Mouse (Mus musculus) MEL (cell line): ENCODE measurements around the gene Ccdc33. TPM values are rescaled to one million over a fixed set of nuclear protein-coding genes. Genes with fewer than 3 reads are reported as not detected.
A peak's percentile ranks its signal among the peaks of the same experiment; 100 is the strongest.

Experiments used
- DNase-seq: peaks from one replicate; pipeline ENCODE4 v3.0.0; 2011; ENCODE audit warnings: low read depth, low spot score
- H3K27ac ChIP-seq: 2 replicates; pipeline ENCODE4 v1.5.1; 2012; ENCODE audit warnings: low read depth, mild to moderate bottlenecking, control low read depth, low read length, moderate library complexity; ENCODE audit not compliant: control insufficient read depth
- H3K27me3 ChIP-seq, 2 experiments: fragments of 150-350 bp in 1 of 2; sonication (generic) in 1 of 2; 2 replicates each; pipeline ENCODE4 v1.6.1; 2012; ENCODE audit warnings: low read length in 2 of 2, mild to moderate bottlenecking in 2 of 2, improper control_type of control experiment in 1 of 2, moderate library complexity in 1 of 2; ENCODE audit not compliant: insufficient read depth in 2 of 2, control insufficient read depth in 1 of 2
- H3K36me3 ChIP-seq, 2 experiments: 2 replicates each; pipeline ENCODE4 v1.6.1; 2012 to 2014; ENCODE audit warnings: low read length in 2 of 2, improper control_type of control experiment in 1 of 2, inconsistent platforms in 1 of 2, mild to moderate bottlenecking in 1 of 2; ENCODE audit not compliant: insufficient read depth in 2 of 2, control insufficient read depth in 1 of 2
- H3K4me1 ChIP-seq, 2 experiments: fragments of 150-350 bp in 1 of 2; sonication (generic) in 1 of 2; 2 replicates each; pipeline ENCODE4 v1.6.1; 2012; ENCODE audit warnings: low read length in 2 of 2, improper control_type of control experiment in 1 of 2, mild to moderate bottlenecking in 1 of 2; ENCODE audit not compliant: insufficient read depth in 2 of 2, control insufficient read depth in 1 of 2
- H3K4me3 ChIP-seq, 2 experiments: fragments of 150-350 bp in 1 of 2; sonication (generic) in 1 of 2; 2 replicates each; pipeline ENCODE4 v1.5.1; 2012; ENCODE audit warnings: low read depth in 2 of 2, low read length in 2 of 2, mild to moderate bottlenecking in 2 of 2, moderate library complexity in 2 of 2, control low read depth in 1 of 2, improper control_type of control experiment in 1 of 2; ENCODE audit not compliant: control insufficient read depth in 1 of 2, insufficient read depth in 1 of 2
- H3K79me2 ChIP-seq: 2 replicates; pipeline ENCODE4 v1.6.1; 2012; ENCODE audit warnings: mild to moderate bottlenecking, low read length, moderate library complexity; ENCODE audit not compliant: control insufficient read depth, poor library complexity, insufficient read depth
- H3K9ac ChIP-seq: 2 replicates; pipeline ENCODE4 v1.6.1; 2012; ENCODE audit warnings: low read depth, mild to moderate bottlenecking, control low read depth, low read length, moderate library complexity; ENCODE audit not compliant: control insufficient read depth, poor library complexity, severe bottlenecking
- H3K9me3 ChIP-seq: fragments of 150-350 bp; sonication (generic); replicated peaks from 2 replicates; pipeline ENCODE4 v1.6.1; 2012; ENCODE audit warnings: mild to moderate bottlenecking, low read length, improper control_type of control experiment, moderate library complexity; ENCODE audit not compliant: insufficient read depth
- BHLHE40 ChIP-seq: IDR thresholded peaks from 2 replicates; pipeline ENCODE4 v1.6.1; 2012; ENCODE audit warnings: low read depth, mild to moderate bottlenecking, inconsistent platforms, low read length, improper control_type of control experiment, borderline replicate concordance
- CHD1 ChIP-seq: IDR thresholded peaks from 2 replicates; pipeline ENCODE4 v1.6.1; 2012; ENCODE audit warnings: low read depth, mild to moderate bottlenecking, inconsistent platforms, low read length, improper control_type of control experiment
- CHD2 ChIP-seq: IDR thresholded peaks from 2 replicates; pipeline ENCODE4 v1.6.1; 2011; ENCODE audit warnings: low read length, improper control_type of control experiment
- CTCF ChIP-seq, 3 experiments: IDR thresholded peaks in 2 of 3; conservative IDR thresholded peaks in 1 of 3; 2 replicates each; pipeline ENCODE4 v1.5.1; 2011 to 2012; ENCODE audit warnings: low read length in 3 of 3, low read depth in 2 of 3, mild to moderate bottlenecking in 2 of 3, improper control_type of control experiment in 1 of 3, inconsistent platforms in 1 of 3, mixed read lengths in 1 of 3, moderate library complexity in 1 of 3; ENCODE audit not compliant: control insufficient read depth in 1 of 3, insufficient read depth in 1 of 3, poor library complexity in 1 of 3, severe bottlenecking in 1 of 3
- E2F4 ChIP-seq: IDR thresholded peaks from 2 replicates; pipeline ENCODE4 v1.6.1; 2011; ENCODE audit warnings: low read depth, low read length, improper control_type of control experiment, borderline replicate concordance
- ETS1 ChIP-seq: IDR thresholded peaks from 2 replicates; pipeline ENCODE4 v1.6.1; 2012; ENCODE audit warnings: low read depth, mild to moderate bottlenecking, inconsistent platforms, low read length, improper control_type of control experiment, moderate library complexity
- HCFC1 ChIP-seq: IDR thresholded peaks from 2 replicates; pipeline ENCODE4 v1.6.1; 2012; ENCODE audit warnings: low read depth, mild to moderate bottlenecking, inconsistent platforms, low read length, improper control_type of control experiment, moderate library complexity
- JUND ChIP-seq: IDR thresholded peaks from 2 replicates; pipeline ENCODE4 v1.6.1; 2011; ENCODE audit warnings: low read depth, mild to moderate bottlenecking, improper control_type of control experiment, low read length
- KAT2A ChIP-seq: conservative IDR thresholded peaks from 2 replicates; pipeline ENCODE4 v1.6.1; 2012; ENCODE audit warnings: low read depth, low read length, improper control_type of control experiment, inconsistent platforms
- MAFK ChIP-seq: IDR thresholded peaks from 2 replicates; pipeline ENCODE4 v1.6.1; 2011; ENCODE audit warnings: low read depth, mild to moderate bottlenecking, low read length, improper control_type of control experiment, borderline replicate concordance
- MAZ ChIP-seq: IDR thresholded peaks from 2 replicates; pipeline ENCODE4 v1.6.1; 2012; ENCODE audit warnings: low read depth, mild to moderate bottlenecking, inconsistent platforms, low read length, improper control_type of control experiment
- MEF2A ChIP-seq: IDR thresholded peaks from 2 replicates; pipeline ENCODE4 v1.6.1; 2014; ENCODE audit warnings: low read depth, mild to moderate bottlenecking, inconsistent platforms, low read length, improper control_type of control experiment; ENCODE audit not compliant: poor library complexity, insufficient replicate concordance, severe bottlenecking; ENCODE audit errors: extremely low read depth
- MXI1 ChIP-seq: IDR thresholded peaks from 2 replicates; pipeline ENCODE4 v1.6.1; 2011; ENCODE audit warnings: mild to moderate bottlenecking, low read depth, low read length, improper control_type of control experiment
- MYB ChIP-seq: IDR thresholded peaks from 2 replicates; pipeline ENCODE4 v1.6.1; 2011; ENCODE audit warnings: mild to moderate bottlenecking, low read depth, low read length, improper control_type of control experiment
- MYC ChIP-seq: IDR thresholded peaks from 2 replicates; pipeline ENCODE4 v1.6.1; 2011; ENCODE audit warnings: low read depth, mild to moderate bottlenecking, low read length, improper control_type of control experiment, moderate library complexity
- POLR2AphosphoS5 ChIP-seq: IDR thresholded peaks from 2 replicates; pipeline ENCODE4 v1.6.1; 2012; ENCODE audit warnings: low read depth, borderline replicate concordance, mild to moderate bottlenecking, inconsistent platforms, low read length, moderate library complexity, mixed read lengths
- RCOR1 ChIP-seq: IDR thresholded peaks from 2 replicates; pipeline ENCODE4 v1.6.1; 2012; ENCODE audit warnings: low read depth, mild to moderate bottlenecking, inconsistent platforms, low read length, improper control_type of control experiment
- SIN3A ChIP-seq: IDR thresholded peaks from 2 replicates; pipeline ENCODE4 v1.6.1; 2012; ENCODE audit warnings: low read length, improper control_type of control experiment, inconsistent platforms
- SMC3 ChIP-seq: IDR thresholded peaks from 2 replicates; pipeline ENCODE4 v1.6.1; 2011; ENCODE audit warnings: low read depth, low read length, improper control_type of control experiment
- TAL1 ChIP-seq: IDR thresholded peaks from 2 replicates; pipeline ENCODE4 v1.6.1; 2012; ENCODE audit warnings: mild to moderate bottlenecking, inconsistent platforms, low read length, moderate library complexity, mixed read lengths
- TBP ChIP-seq: IDR thresholded peaks from 2 replicates; pipeline ENCODE4 v1.8.0; 2011; ENCODE audit warnings: low read depth, low read length, improper control_type of control experiment
- TCF12 ChIP-seq: IDR thresholded peaks from 2 replicates; pipeline ENCODE4 v1.6.1; 2014; ENCODE audit warnings: low read depth, mild to moderate bottlenecking, inconsistent platforms, low read length, improper control_type of control experiment, moderate library complexity
- USF2 ChIP-seq, 2 experiments: IDR thresholded peaks; 2 replicates each; pipeline ENCODE4 v1.6.1; 2011 to 2012; ENCODE audit warnings: improper control_type of control experiment in 2 of 2, low read length in 2 of 2, borderline replicate concordance in 1 of 2, inconsistent platforms in 1 of 2, low read depth in 1 of 2, mild to moderate bottlenecking in 1 of 2; ENCODE audit not compliant: insufficient read depth in 1 of 2
- ZKSCAN1 ChIP-seq: IDR thresholded peaks from 2 replicates; pipeline ENCODE4 v1.6.1; 2012; ENCODE audit warnings: low read depth, mild to moderate bottlenecking, inconsistent platforms, low read length, improper control_type of control experiment, moderate library complexity
- polyA plus RNA-seq, 2 experiments: library from polyadenylated mRNA; stranded (reverse) in 1 of 2; unstranded in 1 of 2; fragments of >175 nt in 1 of 2; fragments of >200 nt in 1 of 2; gene quantifications; 2 replicates each; pipeline versions ENCODE4 v1.2.1 to v1.2.4; 2012; ENCODE audit warnings: low replicate concordance in 2 of 2, low read depth in 1 of 2; ENCODE audit not compliant: insufficient read length in 2 of 2, insufficient read depth in 1 of 2, missing spikeins in 1 of 2
- total RNA-seq: library from RNA; depleted of rRNA; stranded (reverse); fragments of 300-350 nt; gene quantifications from 2 replicates; pipeline ENCODE4 v1.2.3, GENCODE M21; 2012

Ccdc33 gene
- total and polyA plus RNA-seq, 3 experiments = not detected

- Histone ChIP-seq H3K9me3 (no peaks in the 10 kb centered on the region), H3K27ac (no peak within 1 kb of the TSS), H3K36me3 (no peaks in the 10 kb centered on the region), H3K4me3 (no peak within 1 kb of the TSS), H3K27me3 (peaks cover 0 to 2% of the 10 kb centered on the region in 2 experiments; a peak in 3 of 4 replicates), H3K79me2 (no peaks in the 10 kb centered on the region), H3K9ac (no peak within 1 kb of the TSS), H3K4me1 (peaks cover 0 to 19% of the 10 kb centered on the region in 2 experiments; a peak in 2 of 4 replicates)
- no peak for TF ChIP-seq SIN3A
- no peak for TF ChIP-seq KAT2A
- TF ChIP-seq JUND = no peak
- no peak for TF ChIP-seq TBP
- no peak for TF ChIP-seq MEF2A
- TF ChIP-seq BHLHE40 = no peak
- DNase-seq = no peak
These were observed 55.1 kb downstream of the Ccdc33 start, which contains the start of gene Stra6 for GRCm38 (mm10) chr9:58063531-58063930. Gene Stra6, plus strand, starts transcription at chr9:58063788.

- Histone ChIP-seq H3K4me1 (peaks cover 0 to 19% of the 10 kb centered on the region in 2 experiments; a peak in 2 of 4 replicates), H3K27me3 (no peaks in the 10 kb centered on the region; a peak in 1 of 4 replicates), H3K9me3 (no peaks in the 10 kb centered on the region), H3K9ac (no peak overlapping the region), H3K36me3 (no peaks in the 10 kb centered on the region), H3K4me3 (no peak overlapping the region), H3K79me2 (no peaks in the 10 kb centered on the region), H3K27ac (no peak overlapping the region)
- no peak for TF ChIP-seq TCF12
- no peak for TF ChIP-seq E2F4
- no peak for TF ChIP-seq ETS1
- TF ChIP-seq TAL1 = no peak
- TF ChIP-seq KAT2A = no peak
- TF ChIP-seq RCOR1 = no peak
- no peak for TF ChIP-seq HCFC1
- TF ChIP-seq MYB = no peak
- no peak for TF ChIP-seq ZKSCAN1
- TF ChIP-seq MAZ = no peak
- TF ChIP-seq SMC3 = no peak
- TF ChIP-seq MXI1 = no peak
- no peak for TF ChIP-seq CTCF (IDR thresholded peaks at IDR 0.05 in 2 of 3, conservative IDR thresholded peaks at IDR 0.05 in 1 of 3; ENCODE audit: control insufficient read depth in 1 of 3, insufficient read depth in 1 of 3, low read depth in 2 of 3, low read length in 3 of 3, poor library complexity in 1 of 3, severe bottlenecking in 1 of 3)
- TF ChIP-seq USF2 (IDR thresholded peaks at IDR 0.05; ENCODE audit: borderline replicate concordance in 1 of 2, insufficient read depth in 1 of 2, low read depth in 1 of 2, low read length in 2 of 2) = no peak
- no peak for TF ChIP-seq POLR2AphosphoS5
- no peak for TF ChIP-seq CHD1
- no peak for TF ChIP-seq CHD2
- no peak for TF ChIP-seq MAFK
- no peak for TF ChIP-seq MYC
- DNase-seq = peak; percentile 66
These were observed 57.7 kb downstream of the Ccdc33 start for GRCm38 (mm10) chr9:58060677-58061667.
